Mouse (Mus musculus) kidney, adult 2 months (tissue): ENCODE measurements around the gene Amdhd1. TPM values are rescaled to one million over a fixed set of nuclear protein-coding genes. Genes with fewer than 3 reads are reported as not detected.
A peak's percentile ranks its signal among the peaks of the same experiment; 100 is the strongest.

Experiments
- DNase-seq: peaks from one replicate; pipeline ENCODE4 v3.0.0; 2021
- H3K27ac ChIP-seq: fragments of 200-500 bp; 2 replicates; pipeline ENCODE4 v1.5.1; 2012; ENCODE audit warnings: low read depth, low read length, control low read depth, inconsistent platforms; ENCODE audit not compliant: insufficient read depth
- H3K27me3 ChIP-seq: fragments of 200-500 bp; replicated peaks from 2 replicates; pipeline ENCODE4 v1.6.1; 2012; ENCODE audit warnings: mild to moderate bottlenecking, moderate library complexity, low read length, inconsistent platforms; ENCODE audit not compliant: control insufficient read depth, insufficient read depth
- H3K36me3 ChIP-seq: fragments of 200-500 bp; 2 replicates; pipeline ENCODE4 v1.6.1; 2012; ENCODE audit warnings: mild to moderate bottlenecking, moderate library complexity, low read length, inconsistent platforms; ENCODE audit not compliant: control insufficient read depth, insufficient read depth
- H3K4me1 ChIP-seq: fragments of 200-500 bp; 2 replicates; pipeline ENCODE4 v1.6.1; 2011; ENCODE audit warnings: low read length; ENCODE audit not compliant: control insufficient read depth, insufficient read depth
- H3K4me3 ChIP-seq: fragments of 200-500 bp; 2 replicates; pipeline ENCODE4 v1.5.1; 2011; ENCODE audit warnings: mild to moderate bottlenecking, low read depth, low read length, control low read depth; ENCODE audit not compliant: insufficient read depth
- CTCF ChIP-seq: fragments of 200-500 bp; conservative IDR thresholded peaks from 2 replicates; pipeline ENCODE4 v1.5.1; 2011; ENCODE audit warnings: low read depth, mild to moderate bottlenecking, control low read depth, low read length, moderate library complexity, mixed read lengths; ENCODE audit not compliant: insufficient read depth, insufficient read length
- POLR2A ChIP-seq: fragments of 200-500 bp; IDR thresholded peaks from one replicate; pipeline ENCODE4 v1.6.1; 2011; ENCODE audit warnings: low read depth, low read length, control low read depth
- WGBS: fragments of 180-500 bp; shearing (Covaris S2); methylation state at CpG from one replicate; pipeline ENCODE4 v1.1.7; 2018; 5-methylcytosine and 5-hydroxymethylcytosine counted together
- polyA plus RNA-seq: library from polyadenylated mRNA; depleted of rRNA; stranded (reverse); fragments of >200 nt; gene quantifications from 2 replicates; pipeline ENCODE4 v1.2.3, GENCODE M21; 2012

The Amdhd1 gene
- polyA plus RNA-seq, 1 experiment = 3.1 TPM

DNA sequence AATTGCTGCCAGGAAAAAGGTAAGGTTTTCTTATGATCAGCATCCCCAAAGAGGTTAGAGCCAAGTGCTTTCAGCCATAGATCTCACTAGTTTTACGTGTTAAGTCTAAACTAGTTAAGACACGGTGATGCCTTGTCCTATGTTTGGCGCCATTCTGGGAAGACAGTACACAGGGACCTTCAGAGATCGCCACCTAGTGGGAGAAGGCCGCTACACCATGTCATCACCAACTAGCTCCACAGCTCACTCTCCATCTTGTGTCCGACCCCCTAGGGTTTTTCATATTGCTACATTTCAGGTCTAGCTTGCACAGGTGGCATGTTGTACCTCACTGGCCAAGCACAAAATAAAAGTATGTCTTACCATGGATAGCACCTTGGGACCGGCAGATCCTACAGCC, 9.2 kb upstream of the Amdhd1 start:
- no peak overlapping the region for H3K4me3 ChIP-seq
- TF ChIP-seq CTCF = peak; percentile 98
- TF ChIP-seq POLR2A = no peak
- H3K27me3 ChIP-seq = no peaks in the 10 kb centered on the region
- DNase-seq = peak; percentile 76
- no peak overlapping the region for H3K27ac ChIP-seq
- WGBS = 14% methylated on average over 7 of the region's 7 CpGs
- H3K36me3 ChIP-seq = no peaks in the 10 kb centered on the region
- H3K4me1 ChIP-seq = no peaks in the 10 kb centered on the region

DNA sequence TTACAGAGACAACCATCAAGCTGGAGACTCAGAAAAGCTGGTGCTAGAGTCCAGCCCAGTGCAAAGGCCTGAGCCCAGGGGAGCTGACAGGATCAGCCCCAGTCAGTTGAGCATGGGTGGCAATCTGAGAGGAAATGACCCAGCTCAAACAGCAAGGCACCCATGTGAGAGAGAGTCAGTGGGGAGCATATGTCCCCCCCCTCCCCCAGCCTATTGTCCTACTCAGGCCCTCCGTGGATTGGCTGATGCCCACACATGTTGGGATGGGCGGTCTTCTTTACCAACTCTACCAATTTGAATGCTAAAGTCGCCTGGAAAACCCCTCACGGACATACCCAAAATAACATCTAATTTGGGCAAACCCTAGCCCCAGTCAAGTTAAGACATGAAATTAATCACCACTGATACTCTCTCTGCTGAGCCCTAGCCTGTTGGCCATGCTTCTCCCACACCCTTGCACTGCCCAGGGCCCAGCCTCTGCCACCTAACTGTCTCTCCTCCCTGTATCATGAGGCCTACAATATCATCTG, 8.0 kb upstream of the Amdhd1 start:
- no peaks in the 10 kb centered on the region for H3K4me1 ChIP-seq
- H3K27me3 ChIP-seq = no peaks in the 10 kb centered on the region
- H3K4me3 ChIP-seq = no peak overlapping the region
- WGBS = 96% methylated on average over 4 of the region's 4 CpGs
- no peaks in the 10 kb centered on the region for H3K36me3 ChIP-seq
- H3K27ac ChIP-seq = no peak overlapping the region
- DNase-seq = no peak
- no peak for TF ChIP-seq POLR2A
- TF ChIP-seq CTCF = no peak

DNA sequence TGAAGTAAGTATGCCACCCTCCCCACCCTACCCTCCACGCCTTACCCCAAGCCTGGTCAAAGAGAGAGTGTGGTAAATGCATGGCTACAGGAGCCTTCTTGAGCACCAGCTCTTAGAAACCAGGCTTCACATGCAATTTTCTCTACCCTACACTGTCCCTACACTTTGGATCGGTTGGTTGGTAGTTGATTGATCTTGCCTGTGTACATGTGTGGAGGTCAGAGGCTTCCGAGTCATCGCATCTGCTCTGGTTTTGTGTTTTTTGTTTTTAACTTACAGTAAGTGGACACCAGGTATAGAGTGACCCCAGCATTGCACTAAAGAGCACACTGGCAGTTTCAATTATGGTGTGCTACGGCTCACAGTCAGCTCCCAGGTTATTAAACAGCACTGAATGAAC, 4.3 kb upstream of the Amdhd1 start:
- TF ChIP-seq CTCF (no peak), POLR2A (no peak)
- no peak for DNase-seq
- WGBS = 80% methylated on average over 5 of the region's 5 CpGs
- Histone ChIP-seq H3K4me3 (no peak overlapping the region), H3K4me1 (peaks cover 5% of the 10 kb centered on the region), H3K36me3 (no peaks in the 10 kb centered on the region), H3K27ac (no peak overlapping the region), H3K27me3 (no peaks in the 10 kb centered on the region)

DNA sequence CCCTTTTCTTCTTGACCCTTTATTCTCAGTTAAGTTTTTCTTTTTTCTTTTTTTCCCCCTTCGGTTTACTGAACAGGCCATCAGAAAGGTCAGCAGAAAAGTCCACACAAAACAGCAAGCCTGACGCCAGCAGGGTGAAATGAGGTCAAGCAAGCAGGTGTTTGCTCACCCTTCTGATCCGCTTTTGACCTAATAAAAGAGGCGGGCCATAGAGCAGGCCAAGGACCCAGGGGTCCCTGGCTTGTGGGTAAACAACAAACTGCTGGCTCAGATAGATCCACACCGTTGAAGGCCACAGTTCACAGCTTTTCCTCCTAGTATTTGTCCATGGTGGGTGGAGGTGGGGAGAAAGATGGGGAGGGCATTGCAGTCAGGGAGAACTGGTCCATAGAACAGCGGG, 3.3 kb upstream of the Amdhd1 start:
- TF ChIP-seq CTCF (no peak), POLR2A (no peak)
- H3K27me3 ChIP-seq = no peaks in the 10 kb centered on the region
- DNase-seq = peak; percentile 11
- H3K4me3 ChIP-seq = no peak overlapping the region
- peaks cover 5% of the 10 kb centered on the region for H3K4me1 ChIP-seq
- no peak overlapping the region for H3K27ac ChIP-seq
- WGBS = 48% methylated on average over 6 of the region's 6 CpGs
- H3K36me3 ChIP-seq = no peaks in the 10 kb centered on the region

DNA sequence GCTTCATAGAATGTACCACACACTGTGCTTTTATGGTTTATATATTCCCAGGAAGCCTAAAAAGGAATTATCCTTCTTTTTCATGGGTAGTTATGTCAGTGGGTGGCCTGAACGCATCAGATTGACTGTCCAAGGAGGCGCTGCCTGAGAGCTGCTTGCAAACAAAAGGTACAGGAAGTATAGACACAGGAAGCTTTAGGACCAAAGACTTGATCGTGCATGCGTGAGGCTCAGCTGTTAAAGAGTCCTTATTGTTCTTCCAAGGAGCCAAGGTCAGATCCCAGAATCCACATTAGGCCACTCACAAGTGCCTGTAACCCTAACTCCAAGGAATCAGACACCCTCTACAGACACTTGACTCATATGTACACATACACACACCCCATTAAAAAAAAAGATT, 2.5 kb upstream of the Amdhd1 start:
- H3K27ac ChIP-seq = no peak overlapping the region
- 85% methylated on average over 4 of the region's 4 CpGs for WGBS
- H3K4me1 ChIP-seq = peaks cover 5% of the 10 kb centered on the region
- DNase-seq = no peak
- H3K27me3 ChIP-seq = no peaks in the 10 kb centered on the region
- H3K36me3 ChIP-seq = no peaks in the 10 kb centered on the region
- TF ChIP-seq POLR2A (no peak), CTCF (no peak)
- H3K4me3 ChIP-seq = no peak overlapping the region

DNA sequence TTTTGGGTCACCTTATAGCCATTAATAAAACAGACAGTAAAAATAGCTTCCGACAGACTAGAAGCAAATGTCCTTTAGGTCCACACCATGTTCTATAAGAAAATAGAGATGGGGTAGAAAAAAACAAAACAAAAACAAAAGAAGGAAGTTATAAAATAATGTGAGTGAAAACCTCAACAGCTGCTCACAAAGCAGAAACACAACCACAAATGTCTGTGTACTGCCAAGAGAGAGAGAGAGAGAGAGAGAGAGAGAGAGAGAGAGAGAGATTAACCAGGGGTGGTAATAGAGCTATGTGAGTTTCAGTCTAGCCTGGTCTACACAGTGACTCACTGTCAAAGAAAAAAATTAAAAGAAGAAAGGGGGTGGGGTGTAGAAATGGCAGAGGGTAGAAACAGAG, 1.8 kb upstream of the Amdhd1 start:
- Histone ChIP-seq H3K27ac (no peak overlapping the region), H3K4me3 (no peak overlapping the region), H3K36me3 (no peaks in the 10 kb centered on the region), H3K4me1 (peaks cover 5% of the 10 kb centered on the region), H3K27me3 (no peaks in the 10 kb centered on the region)
- 72% methylated on average over 1 of the region's 1 CpGs for WGBS
- DNase-seq = no peak
- no peak for TF ChIP-seq POLR2A
- TF ChIP-seq CTCF = no peak

DNA sequence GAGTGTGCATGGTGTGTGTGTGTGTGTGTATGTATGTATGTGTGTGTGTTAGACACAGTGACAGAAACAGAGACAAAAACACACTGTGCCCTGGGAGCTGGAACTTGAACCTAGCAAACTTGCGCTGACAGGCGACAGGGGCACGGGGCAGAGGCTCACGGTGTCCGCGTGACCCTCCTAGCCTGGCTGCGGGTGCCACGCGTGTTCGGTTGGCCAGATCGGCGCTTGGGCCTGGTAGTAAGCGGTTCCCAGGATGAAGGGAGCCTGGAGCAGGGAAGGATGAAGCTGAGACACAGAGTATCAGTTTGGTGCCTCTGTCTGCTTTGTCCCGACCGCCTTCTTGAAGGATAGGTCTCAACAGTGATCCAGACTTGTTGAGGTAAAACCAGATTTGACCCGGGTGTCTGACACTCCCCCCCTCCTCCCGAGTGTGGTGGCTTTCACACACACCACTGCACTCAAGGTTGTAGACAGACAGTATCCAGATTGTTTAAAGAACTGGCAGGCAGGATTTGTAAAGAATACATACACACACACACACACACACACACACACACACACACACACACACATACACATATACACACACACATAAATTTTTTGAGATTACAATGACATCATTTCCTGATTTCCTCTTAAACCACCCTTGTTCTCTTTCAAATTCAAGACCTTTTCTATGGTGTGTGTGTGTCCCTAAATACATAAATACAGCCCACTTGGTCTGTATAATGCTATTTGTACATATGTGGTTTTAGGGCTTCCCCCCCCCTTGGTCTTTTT, 788 bp upstream of the Amdhd1 start, which contains the start of gene Ccdc38:
TSS of gene Ccdc38 (plus strand) at position 202 of the 780 bp plus-strand sequence.
- H3K27ac ChIP-seq = no peak within 1 kb of the TSS
- TF ChIP-seq POLR2A = no peak
- TF ChIP-seq CTCF = no peak
- H3K36me3 ChIP-seq = no peaks in the 10 kb centered on the region
- peaks cover 5% of the 10 kb centered on the region for H3K4me1 ChIP-seq
- H3K4me3 ChIP-seq = peak within 1 kb of the TSS; percentile 48
- 34% methylated on average over 17 of the region's 17 CpGs for WGBS
- peak; percentile 5 for DNase-seq
- H3K27me3 ChIP-seq = no peaks in the 10 kb centered on the region
